Mouse (Mus musculus): ENCODE measurements around the gene Robo1. TPM values are rescaled to one million over a fixed set of nuclear protein-coding genes. Genes with fewer than 3 reads are reported as not detected.
"Not testable (repeated sequence)": the region's sequence is repeated elsewhere in the genome, so short reads cannot be mapped to it uniquely, and the experiment has no call there.

Gene Robo1
- polyA plus RNA-seq, 1 experiment from 2014 or later = 30.1 TPM

DNA sequence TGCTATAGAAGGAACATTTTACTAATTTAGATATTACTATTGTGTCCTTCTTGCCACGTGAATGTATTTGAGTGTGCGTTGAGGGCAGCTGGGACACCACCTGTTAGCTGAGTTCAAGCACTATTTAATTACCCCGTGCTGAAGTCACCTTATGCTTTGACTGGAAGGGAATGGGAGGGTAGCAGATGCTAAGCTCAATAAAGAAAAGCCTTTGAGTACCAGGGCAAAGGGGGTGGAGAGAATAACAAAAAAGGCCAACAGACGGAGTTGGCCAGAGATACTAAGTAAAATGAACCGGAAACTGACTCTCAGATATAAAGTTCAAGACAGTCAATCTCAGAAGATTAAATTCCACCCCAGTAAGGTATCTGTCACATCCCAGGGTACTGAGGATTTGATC, 245.6 kb downstream of the Robo1 start:
- Histone ChIP-seq H3K4me2 (no peak overlapping the region), H3K27ac (ENCODE audit: poor library complexity, severe bottlenecking) (no peak overlapping the region), H3K4me3 (no peak overlapping the region), H3K9ac (no peak overlapping the region), H3K4me1 (replicated peaks) (no peaks in the 10 kb centered on the region; the same call in 1 of the 2 replicates), H3K9me3 (replicated peaks) (no peaks in the 10 kb centered on the region), H3K27me3 (replicated peaks) (no peaks in the 10 kb centered on the region), H3K36me3 (no peaks in the 10 kb centered on the region)
- no peak for ATAC-seq (ENCODE audit: insufficient number of reproducible peaks, low FRiP score)
- WGBS = 57% methylated on average over 5 of the region's 5 CpGs

DNA sequence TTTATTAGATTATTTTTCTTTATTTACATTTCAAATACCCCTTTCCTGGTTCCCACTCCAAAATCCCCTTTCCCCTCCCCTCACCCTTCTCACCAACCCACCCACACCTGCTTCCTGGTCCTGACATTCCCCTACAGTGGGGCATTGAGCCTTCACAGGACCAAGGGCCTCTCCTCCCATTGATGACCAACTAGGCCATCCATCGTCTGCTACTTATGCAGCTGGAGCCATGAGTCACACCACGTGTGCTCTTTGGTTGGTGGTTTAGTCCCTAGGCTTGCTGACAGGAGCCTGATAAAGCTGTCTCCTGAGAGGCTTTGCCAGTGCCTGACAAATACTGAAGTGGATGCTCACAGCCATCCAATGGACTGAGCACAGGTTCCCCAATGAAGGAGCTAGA, 254.0 kb downstream of the Robo1 start:
- 7% methylated on average over 2 of the region's 2 CpGs for WGBS
- H3K9ac ChIP-seq; H3K36me3 ChIP-seq; H3K9me3 ChIP-seq (replicated peaks); H3K4me3 ChIP-seq; H3K27ac ChIP-seq (ENCODE audit: poor library complexity, severe bottlenecking); H3K4me1 ChIP-seq (replicated peaks); H3K4me2 ChIP-seq; H3K27me3 ChIP-seq (replicated peaks); ATAC-seq (ENCODE audit: insufficient number of reproducible peaks, low FRiP score): not testable (repeated sequence)

DNA sequence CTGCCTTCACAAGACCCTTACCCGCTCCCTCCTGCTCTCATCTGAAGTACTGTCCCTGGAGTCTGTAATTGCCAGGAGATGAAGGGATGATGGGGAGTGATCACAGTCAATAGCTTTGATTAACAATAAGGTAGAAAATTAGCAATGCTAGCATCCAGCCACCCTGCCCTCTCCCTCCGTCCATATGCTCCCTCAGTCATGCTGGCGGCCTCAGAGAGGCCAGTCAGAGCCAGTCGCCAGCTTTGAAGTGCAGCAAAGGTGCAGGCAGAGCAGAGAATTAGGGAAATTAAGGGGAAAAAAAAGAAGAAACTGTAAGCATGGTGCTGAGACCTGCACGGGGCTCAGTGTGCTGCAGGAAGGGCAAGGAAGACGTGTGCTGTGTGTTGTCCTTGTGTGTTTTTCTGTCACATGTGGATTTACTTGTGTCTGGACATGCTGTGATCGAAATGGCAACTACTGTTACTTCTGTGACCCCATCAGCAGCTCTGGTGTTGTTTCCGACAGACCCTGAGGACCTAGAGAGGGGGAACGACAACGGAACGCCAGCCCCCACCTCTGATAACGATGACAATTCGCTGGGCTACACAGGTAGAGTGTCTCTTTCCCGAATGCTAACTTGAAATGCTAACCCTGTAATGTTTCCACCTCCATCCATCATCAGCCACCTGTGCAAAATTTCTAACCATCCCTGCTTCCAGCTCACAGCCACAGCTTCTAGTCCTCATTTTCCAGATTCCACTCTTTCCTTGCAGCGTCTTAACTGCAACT, 255.3 kb downstream of the Robo1 start:
- peaks cover 10% of the 10 kb centered on the region for H3K4me1 ChIP-seq (replicated peaks)
- H3K4me3 ChIP-seq = no peak overlapping the region
- H3K27ac ChIP-seq (ENCODE audit: poor library complexity, severe bottlenecking) = no peak overlapping the region
- 23% methylated on average over 15 of the region's 15 CpGs for WGBS
- no peak overlapping the region for H3K9ac ChIP-seq
- H3K4me2 ChIP-seq = peak overlapping the region; percentile 37
- H3K36me3 ChIP-seq = no peaks in the 10 kb centered on the region
- no peaks in the 10 kb centered on the region for H3K9me3 ChIP-seq (replicated peaks)
- ATAC-seq (ENCODE audit: insufficient number of reproducible peaks, low FRiP score) = no peak
- H3K27me3 ChIP-seq (replicated peaks) = no peaks in the 10 kb centered on the region

DNA sequence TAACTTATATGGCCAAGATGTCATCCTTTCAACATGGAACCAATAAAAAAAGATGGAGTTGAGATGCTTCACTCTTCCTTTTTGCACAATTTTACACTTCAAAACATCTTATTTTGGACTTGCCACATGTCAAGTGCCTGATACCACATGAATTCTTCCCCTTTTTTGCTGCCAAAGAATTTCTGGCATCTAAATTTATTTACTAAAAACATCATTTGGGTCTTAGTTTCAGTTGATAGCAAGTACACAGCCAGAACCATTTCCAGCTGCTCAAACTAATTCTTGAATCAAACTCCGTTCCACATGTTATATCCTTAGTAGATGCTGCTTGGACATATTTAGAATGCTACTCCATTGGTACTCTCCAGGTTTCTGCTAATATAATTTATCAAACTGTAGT, 267.1 kb downstream of the Robo1 start:
- Histone ChIP-seq H3K4me3 (no peak overlapping the region), H3K9me3 (replicated peaks) (no peaks in the 10 kb centered on the region), H3K9ac (no peak overlapping the region), H3K4me1 (replicated peaks) (0 out of 2 replicates have a peak, but pooled peaks cover 4% of the 10 kb centered on the region), H3K4me2 (no peak overlapping the region), H3K27me3 (replicated peaks) (no peaks in the 10 kb centered on the region), H3K27ac (ENCODE audit: poor library complexity, severe bottlenecking) (no peak overlapping the region), H3K36me3 (no peaks in the 10 kb centered on the region)
- WGBS = 93% methylated on average over 1 of the region's 1 CpGs
- no peak for ATAC-seq (ENCODE audit: insufficient number of reproducible peaks, low FRiP score)

DNA sequence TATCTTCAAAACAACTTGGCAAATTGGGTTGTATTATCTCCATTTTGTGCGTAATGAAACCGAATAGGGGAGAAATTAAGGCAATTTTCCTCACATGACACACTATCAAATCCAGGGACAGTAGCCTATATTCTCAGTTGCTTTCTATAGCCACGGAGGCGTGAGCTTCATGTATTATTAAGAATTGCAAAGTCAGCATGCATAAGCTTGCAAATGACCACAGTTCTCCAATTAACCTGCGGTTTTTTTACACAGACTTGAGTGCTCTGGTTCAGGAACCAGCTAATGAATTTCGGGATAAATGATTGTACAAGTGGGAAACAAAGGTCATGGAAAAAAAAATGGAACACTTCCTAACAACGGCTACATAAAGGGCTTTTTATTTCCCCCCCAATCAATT, 268.9 kb downstream of the Robo1 start:
- H3K4me2 ChIP-seq = no peak overlapping the region
- H3K9me3 ChIP-seq (replicated peaks) = no peaks in the 10 kb centered on the region
- H3K4me1 ChIP-seq (replicated peaks) = 0 out of 2 replicates have a peak, but pooled peaks cover 5% of the 10 kb centered on the region
- H3K27ac ChIP-seq (ENCODE audit: poor library complexity, severe bottlenecking) = no peak overlapping the region
- no peak overlapping the region for H3K4me3 ChIP-seq
- 67% methylated on average over 7 of the region's 7 CpGs for WGBS
- no peak for ATAC-seq (ENCODE audit: insufficient number of reproducible peaks, low FRiP score)
- H3K36me3 ChIP-seq = no peaks in the 10 kb centered on the region
- no peak overlapping the region for H3K9ac ChIP-seq
- H3K27me3 ChIP-seq (replicated peaks) = no peaks in the 10 kb centered on the region

DNA sequence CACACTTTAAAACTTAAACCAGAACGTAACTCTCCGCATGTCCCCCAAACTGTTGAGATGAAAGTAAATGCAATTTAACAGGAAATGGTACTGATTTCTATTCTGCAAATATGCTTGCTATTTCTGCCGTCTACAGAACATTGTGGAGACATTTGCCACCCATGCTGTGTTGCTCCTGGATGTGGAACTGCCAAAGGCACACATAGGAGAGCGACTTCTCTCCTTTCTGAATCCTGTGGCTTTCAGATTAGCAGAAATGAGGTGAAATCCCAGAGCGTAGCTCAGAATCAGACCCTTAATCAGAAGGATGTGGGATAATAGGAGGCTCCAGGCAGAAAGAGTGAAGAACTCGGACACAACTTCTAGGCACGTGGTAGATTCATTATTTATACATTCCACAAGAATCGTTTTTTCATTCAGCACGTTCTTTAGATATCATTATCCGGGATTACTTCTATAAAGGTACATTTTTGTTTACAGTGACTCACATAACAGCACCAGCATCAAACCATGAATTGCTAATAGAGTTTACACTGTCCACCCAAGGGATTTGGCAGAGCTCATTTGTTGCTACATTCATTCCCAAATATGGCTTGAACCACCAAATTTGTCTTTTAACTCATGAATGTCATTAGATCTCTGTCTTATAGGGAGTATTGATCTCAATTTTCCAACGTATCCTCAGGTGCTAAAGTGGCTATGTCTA, 276.5 kb downstream of the Robo1 start:
- Histone ChIP-seq H3K9me3 (replicated peaks) (no peaks in the 10 kb centered on the region), H3K9ac (no peak overlapping the region), H3K4me2 (no peak overlapping the region), H3K36me3 (no peaks in the 10 kb centered on the region), H3K27me3 (replicated peaks) (no peaks in the 10 kb centered on the region), H3K27ac (ENCODE audit: poor library complexity, severe bottlenecking) (no peak overlapping the region), H3K4me3 (no peak overlapping the region), H3K4me1 (replicated peaks) (0 out of 2 replicates have a peak, but pooled peaks cover 5% of the 10 kb centered on the region)
- no peak for ATAC-seq (ENCODE audit: insufficient number of reproducible peaks, low FRiP score)
- WGBS = 74% methylated on average over 11 of the region's 11 CpGs

DNA sequence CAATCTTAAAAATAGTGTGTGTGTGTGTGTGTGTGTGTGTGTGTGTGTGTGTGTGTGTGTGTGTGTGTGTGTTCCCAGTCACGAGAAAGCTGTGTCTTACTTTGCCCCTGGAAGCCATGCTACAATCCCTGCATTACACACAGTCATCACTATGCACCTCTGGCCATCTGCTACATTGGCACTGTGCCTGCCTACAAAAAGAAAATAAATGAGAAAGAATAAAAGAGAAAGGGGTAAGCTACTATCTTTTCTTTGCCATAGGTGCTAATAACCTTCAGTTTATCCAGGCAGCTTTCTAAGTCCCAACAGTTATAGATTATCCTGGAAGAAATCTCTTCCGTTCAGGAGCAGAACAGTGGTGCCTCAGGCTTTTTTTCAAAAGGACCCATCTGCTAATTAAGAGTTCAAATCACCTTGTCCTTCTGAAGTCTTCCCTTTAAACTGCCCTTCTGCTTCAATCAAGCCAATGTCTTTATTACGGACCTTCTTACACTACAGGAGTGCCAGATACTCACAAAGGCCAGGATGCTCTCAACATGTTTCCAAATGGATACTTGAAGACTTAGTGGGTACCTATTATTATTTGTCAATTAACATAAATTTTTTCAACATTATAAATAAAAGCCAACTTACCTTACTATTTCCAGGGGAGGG, 277.2 kb downstream of the Robo1 start:
- ATAC-seq (ENCODE audit: insufficient number of reproducible peaks, low FRiP score) = no peak
- H3K27ac ChIP-seq (ENCODE audit: poor library complexity, severe bottlenecking) = no peak overlapping the region
- H3K4me1 ChIP-seq (replicated peaks) = no peaks in the 10 kb centered on the region
- no peak overlapping the region for H3K9ac ChIP-seq
- no peaks in the 10 kb centered on the region for H3K36me3 ChIP-seq
- WGBS = 85% methylated on average over 3 of the region's 3 CpGs
- no peak overlapping the region for H3K4me2 ChIP-seq
- no peak overlapping the region for H3K4me3 ChIP-seq
- H3K9me3 ChIP-seq (replicated peaks) = no peaks in the 10 kb centered on the region
- H3K27me3 ChIP-seq (replicated peaks) = no peaks in the 10 kb centered on the region

DNA sequence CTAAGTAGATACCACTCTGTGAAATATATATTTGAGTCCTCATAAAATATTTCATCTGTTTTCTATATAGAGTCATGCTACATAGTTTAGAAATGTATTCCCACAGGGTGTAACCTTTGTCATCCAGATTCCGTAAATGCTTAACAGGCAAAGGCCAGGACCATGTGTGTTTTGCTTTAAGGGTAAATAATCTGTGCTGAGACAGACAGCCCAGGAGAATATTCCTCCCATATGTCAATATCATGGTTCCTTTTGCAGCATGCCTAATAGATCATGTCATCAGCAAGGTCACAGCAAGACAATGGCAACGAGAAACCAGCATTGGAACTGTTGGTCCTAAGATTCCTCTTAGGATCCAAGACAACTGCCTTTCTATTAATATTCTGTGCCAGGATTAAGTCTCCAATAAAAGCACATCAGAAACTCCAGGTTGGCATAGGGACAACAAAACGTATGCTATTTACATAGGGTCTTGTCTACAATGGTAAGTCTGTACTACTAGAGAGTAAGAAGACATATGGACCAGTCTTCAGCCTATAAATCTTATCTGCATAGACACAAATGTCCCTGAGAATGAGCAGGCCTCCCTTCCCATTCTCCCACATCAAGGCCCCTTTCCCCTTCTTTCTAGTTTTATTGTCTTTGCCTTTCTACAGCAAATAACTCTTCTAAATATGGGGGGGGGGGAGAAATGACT, 279.4 kb downstream of the Robo1 start:
- no peak overlapping the region for H3K4me2 ChIP-seq
- H3K4me1 ChIP-seq (replicated peaks) = no peaks in the 10 kb centered on the region
- 65% methylated on average over 3 of the region's 3 CpGs for WGBS

DNA sequence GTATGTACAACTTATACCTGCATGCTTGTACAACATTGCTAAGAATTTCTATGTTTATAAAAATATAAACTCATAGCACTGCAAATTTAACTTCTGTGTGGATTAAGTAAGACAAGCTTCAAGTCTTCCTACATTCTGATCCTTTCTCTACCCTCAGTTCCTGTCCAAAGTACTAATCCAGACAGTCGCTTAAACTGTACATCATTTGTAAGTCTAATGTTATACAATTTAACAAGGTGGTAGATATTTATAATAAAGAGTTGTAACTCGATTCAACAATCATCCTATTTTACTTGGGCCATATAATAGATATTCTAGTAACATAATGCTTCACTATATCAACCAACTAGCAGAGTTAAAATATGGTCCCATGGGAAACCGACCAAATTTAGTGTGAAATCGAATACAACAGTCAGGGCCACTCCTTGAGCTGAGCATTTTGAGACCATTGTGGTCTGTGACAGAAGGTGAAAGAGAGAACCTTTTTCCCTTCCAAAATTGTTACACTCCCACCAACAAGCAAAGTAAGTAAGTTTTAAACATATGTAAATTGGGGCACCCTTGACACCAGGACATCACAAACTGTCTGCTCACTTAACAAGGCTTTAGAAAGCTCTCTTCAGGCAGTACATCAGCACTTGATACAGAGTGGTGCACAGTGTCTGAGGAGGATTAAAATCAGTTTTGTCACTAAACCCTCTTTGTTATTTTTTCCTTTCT, 295.5 kb downstream of the Robo1 start:
- no peak overlapping the region for H3K4me2 ChIP-seq
- H3K9ac ChIP-seq = no peak overlapping the region
- ATAC-seq (ENCODE audit: insufficient number of reproducible peaks, low FRiP score) = no peak
- no peaks in the 10 kb centered on the region for H3K9me3 ChIP-seq (replicated peaks)
- no peaks in the 10 kb centered on the region for H3K4me1 ChIP-seq (replicated peaks)
- H3K27ac ChIP-seq (ENCODE audit: poor library complexity, severe bottlenecking) = no peak overlapping the region
- H3K4me3 ChIP-seq = no peak overlapping the region
- no peaks in the 10 kb centered on the region for H3K36me3 ChIP-seq
- WGBS = 77% methylated on average over 4 of the region's 4 CpGs
- H3K27me3 ChIP-seq (replicated peaks) = no peaks in the 10 kb centered on the region

More for the DNA sequence above, 279.4 kb downstream of the Robo1 start:
- H3K27ac ChIP-seq (ENCODE audit: poor library complexity, severe bottlenecking) = no peak overlapping the region
- ATAC-seq (ENCODE audit: insufficient number of reproducible peaks, low FRiP score) = no peak
- H3K9ac ChIP-seq = no peak overlapping the region
- no peaks in the 10 kb centered on the region for H3K9me3 ChIP-seq (replicated peaks)
- H3K4me3 ChIP-seq = no peak overlapping the region
- H3K36me3 ChIP-seq = no peaks in the 10 kb centered on the region
- no peaks in the 10 kb centered on the region for H3K27me3 ChIP-seq (replicated peaks)

GRCm38 (mm10) chr16:72605066-72605465, 297.0 kb downstream of the Robo1 start:
- no peaks in the 10 kb centered on the region for H3K27me3 ChIP-seq (replicated peaks)
- H3K9me3 ChIP-seq (replicated peaks) = no peaks in the 10 kb centered on the region
- no peak overlapping the region for H3K4me2 ChIP-seq
- H3K36me3 ChIP-seq = no peaks in the 10 kb centered on the region
- H3K27ac ChIP-seq (ENCODE audit: poor library complexity, severe bottlenecking) = no peak overlapping the region
- WGBS = 21% methylated on average over 6 of the region's 6 CpGs
- ATAC-seq (ENCODE audit: insufficient number of reproducible peaks, low FRiP score) = no peak
- H3K4me1 ChIP-seq (replicated peaks) = no peaks in the 10 kb centered on the region
- no peak overlapping the region for H3K9ac ChIP-seq
- no peak overlapping the region for H3K4me3 ChIP-seq

All from heart, embryonic 12.5 days (tissue).